Mouse (Mus musculus) cerebellum, adult 2 months (tissue): ENCODE results near the gene Mob3c.

ENCODE experiments used
- CTCF ChIP-seq: fragments of 200-500 bp; IDR thresholded peaks from 2 replicates; pipeline ENCODE4 v1.5.1; 2011; ENCODE audit warnings: low read depth, mild to moderate bottlenecking, control low read depth, low read length, moderate library complexity, borderline replicate concordance; ENCODE audit not compliant: insufficient read depth
- POLR2A ChIP-seq: fragments of 200-500 bp; IDR thresholded peaks from 2 replicates; pipeline ENCODE4 v1.6.1; 2011; ENCODE audit warnings: low read length, control low read depth, borderline replicate concordance; ENCODE audit not compliant: insufficient read depth

- TF ChIP-seq CTCF (no peak), POLR2A (no peak)
These were observed 7.7 kb downstream of the Mob3c start for GRCm38 (mm10) chr4:115835576-115835975.
